Mouse (Mus musculus) T-cell, adult 2 months (primary cell): ENCODE results near the gene Uggt1.

Experiments
- DNase-seq: peaks from one replicate; pipeline ENCODE4 v3.0.0; 2022; ENCODE audit warnings: low spot score

Uggt1 gene

GRCm38 (mm10) chr1:36173461-36173860 lies 71.1 kb downstream of the Uggt1 start:
- DNase-seq, result no peak

DNA sequence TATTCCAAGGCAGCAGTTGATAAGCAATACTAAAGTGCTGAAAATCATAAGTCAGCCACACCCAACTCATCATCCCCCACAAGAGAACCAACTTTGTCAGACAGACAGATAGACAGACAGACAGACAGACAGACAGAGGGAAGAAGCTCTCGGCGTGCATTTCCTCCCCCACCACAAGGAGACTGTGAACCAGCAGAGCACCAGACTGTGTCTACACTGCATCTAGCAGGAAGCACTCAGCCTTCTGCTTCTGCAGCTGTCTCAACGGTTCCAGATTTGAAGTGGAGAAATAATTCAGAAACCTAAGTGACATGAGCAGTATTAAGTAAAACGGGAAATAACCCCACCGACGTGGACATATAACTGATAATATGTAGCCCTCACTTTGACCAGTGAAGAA lies 71.6 kb downstream of the Uggt1 start:
- DNase-seq, result no peak

- peak; percentile 40 for DNase-seq
Observed at GRCm38 (mm10) chr1:36162687-36163086, 81.8 kb downstream of the Uggt1 start.

DNA sequence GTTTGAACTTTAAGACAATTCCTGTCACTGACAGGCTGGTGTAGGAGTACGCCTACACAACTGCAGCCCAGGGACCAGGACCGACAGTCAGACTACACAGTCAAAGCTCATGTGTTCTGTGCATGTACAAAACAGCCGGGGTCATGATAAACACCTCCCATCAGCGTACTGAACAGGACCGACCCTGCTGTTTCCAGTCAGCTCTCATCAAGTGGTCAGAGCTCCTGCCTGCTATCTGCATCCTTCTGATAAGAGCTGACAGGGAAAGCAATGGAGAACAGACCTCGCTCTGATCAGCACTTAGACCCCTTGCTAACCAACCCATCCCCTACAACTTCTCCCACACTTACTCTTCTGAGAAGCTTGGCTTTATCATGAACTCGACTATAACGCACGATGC lies 83.3 kb downstream of the Uggt1 start:
- no peak for DNase-seq

GRCm38 (mm10) chr1:36160246-36160645 lies 84.3 kb downstream of the Uggt1 start:
- peak; percentile 71 for DNase-seq

DNA sequence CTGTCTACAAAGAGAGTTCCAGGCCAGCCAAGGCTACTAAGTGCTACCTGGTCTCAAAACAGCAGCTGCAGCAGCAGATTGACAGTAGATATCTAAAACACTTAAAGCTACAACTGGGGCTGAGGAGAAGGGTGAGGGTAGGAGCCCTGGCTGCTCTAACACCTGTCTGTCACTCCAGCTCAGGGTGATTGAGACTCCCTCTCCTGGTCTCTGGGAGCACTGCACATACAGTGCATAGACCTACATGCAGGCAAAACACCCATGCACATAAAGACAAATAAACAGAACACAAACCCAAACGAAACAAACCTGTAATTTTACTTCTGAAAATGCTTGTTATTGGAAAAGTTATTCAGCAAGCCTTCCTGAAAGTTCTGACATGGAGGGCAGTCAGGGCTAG lies 95.1 kb downstream of the Uggt1 start:
- DNase-seq, result peak; percentile 72

GRCm38 (mm10) chr1:36148809-36149208 lies 95.7 kb downstream of the Uggt1 start:
- DNase-seq, result peak; percentile 43

DNA sequence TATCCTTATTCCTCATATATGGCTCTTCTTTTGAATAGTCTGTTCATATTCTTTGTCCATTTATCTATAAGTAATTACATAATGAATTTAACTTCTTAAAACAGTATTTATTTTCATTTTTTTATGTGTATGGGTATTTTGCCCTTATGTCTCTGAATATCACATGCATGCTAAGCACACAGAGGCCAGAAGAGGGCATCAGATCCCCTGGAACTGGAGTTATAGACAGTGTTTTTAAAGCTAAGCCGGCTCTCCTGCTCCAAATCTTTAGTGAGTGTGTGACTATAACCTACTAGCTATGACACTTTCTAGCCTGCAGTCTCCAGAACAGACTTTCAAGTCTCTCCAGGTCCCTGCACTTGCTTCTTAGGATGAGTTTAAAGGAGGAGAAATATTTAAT lies 99.5 kb downstream of the Uggt1 start:
- DNase-seq, result peak; percentile 50

- DNase-seq, result no peak
Observed at GRCm38 (mm10) chr1:36140311-36140710, 104.2 kb downstream of the Uggt1 start.

- peak; percentile 72 for DNase-seq
Observed at GRCm38 (mm10) chr1:36134584-36134983, 109.9 kb downstream of the Uggt1 start.

DNA sequence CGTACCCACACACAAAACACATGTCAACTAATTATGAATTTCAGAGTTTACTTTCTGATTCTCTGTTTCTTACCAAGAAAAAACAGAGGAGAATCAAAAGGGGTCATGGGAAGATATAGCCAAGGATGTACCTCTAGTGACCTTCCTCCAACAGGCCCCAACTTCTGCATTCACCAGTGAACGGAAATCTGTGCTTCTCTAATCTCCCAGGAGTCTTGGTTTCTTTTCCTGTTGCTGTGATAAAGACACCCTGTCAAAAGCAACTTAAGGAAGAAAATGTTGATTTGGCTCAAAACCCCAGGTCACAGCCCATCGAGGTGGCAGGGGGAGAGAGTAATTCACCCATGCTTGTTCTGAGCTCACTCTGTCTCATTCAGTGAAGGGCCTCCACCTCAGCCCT lies 110.9 kb downstream of the Uggt1 start:
- DNase-seq, result no peak

DNA sequence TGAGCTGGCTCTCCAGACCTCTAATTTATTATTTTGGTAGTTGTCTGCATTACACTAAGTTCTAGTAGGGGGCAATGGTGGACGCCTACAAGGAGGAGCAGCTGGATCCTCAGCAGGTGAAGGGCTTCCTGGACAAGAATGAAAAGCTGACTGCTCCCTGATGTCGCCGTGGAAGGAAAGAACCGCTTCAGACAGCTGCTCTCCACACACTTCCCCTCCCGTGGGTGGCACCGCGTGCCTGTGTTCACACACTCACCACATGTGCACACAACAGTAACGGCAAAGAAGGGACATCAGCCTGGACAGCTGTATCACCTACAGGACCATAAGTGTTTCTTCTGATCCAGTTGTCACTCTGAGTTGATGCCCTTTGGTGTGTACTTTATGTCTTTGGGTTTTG lies 111.5 kb downstream of the Uggt1 start:
- DNase-seq, result peak; percentile 48

DNA sequence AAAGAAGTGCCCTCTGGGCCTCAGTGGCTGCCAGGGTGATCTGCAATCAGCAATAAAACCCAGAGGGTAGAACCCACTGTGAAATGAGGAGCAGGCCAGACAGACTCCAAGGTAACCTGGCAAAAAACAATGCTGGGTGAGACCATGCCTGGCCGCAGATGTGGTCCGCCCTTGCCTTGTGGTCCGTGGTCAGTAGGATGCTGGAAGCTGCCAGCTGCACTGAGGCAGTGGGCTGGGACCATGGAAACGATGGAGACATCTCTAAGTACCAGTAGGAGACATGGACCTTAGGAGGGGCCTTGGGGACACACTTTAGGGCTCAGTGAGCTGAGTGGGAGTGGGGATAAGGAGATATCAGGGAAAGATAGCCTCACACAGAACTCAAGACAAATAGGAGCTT lies 112.3 kb downstream of the Uggt1 start:
- no peak for DNase-seq

GRCm38 (mm10) chr1:36131766-36132165 lies 112.8 kb downstream of the Uggt1 start:
- DNase-seq, result no peak

DNA sequence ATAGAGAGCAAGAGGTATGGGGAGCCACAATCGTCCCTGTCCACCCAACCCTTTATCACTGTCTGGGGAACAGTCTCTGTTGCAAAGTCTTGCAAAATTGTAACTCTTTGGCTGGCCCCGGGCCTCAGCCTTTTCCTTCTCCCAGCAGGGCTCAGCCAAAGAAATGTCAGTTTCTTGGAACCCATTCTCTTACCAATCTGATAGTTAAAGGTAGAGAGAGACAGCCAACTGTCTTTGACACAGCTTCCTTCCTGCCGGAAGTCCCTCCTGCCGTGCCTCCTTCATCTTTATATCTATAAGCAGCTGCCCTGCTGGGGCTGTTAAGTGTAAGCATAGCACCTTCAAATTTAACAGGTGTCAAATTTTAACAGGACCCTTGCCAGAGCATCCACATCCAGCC lies 113.4 kb downstream of the Uggt1 start:
- DNase-seq, result peak; percentile 46

- no peak for DNase-seq
Observed at GRCm38 (mm10) chr1:36130307-36131035, 114.0 kb downstream of the Uggt1 start.

DNA sequence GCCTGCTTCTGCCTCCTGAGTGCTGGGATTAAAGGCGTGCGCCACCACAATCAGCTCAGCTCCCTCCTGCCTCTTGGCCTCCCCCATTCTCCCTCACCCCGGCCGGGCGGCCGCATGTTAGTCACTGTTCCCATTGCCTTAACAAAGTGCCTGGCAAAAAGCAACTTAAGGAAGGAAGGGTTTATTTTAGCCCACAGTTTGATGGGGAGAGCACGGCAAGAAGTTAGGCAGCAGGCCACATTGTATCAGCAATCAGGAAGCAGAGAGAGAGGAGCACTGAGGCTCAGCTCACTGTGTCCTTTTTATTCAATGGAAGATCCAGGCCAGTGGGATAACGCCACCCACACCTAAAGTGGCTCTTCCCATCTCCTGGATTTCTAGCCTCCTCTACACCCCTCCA lies 114.6 kb downstream of the Uggt1 start:
- DNase-seq, result no peak

DNA sequence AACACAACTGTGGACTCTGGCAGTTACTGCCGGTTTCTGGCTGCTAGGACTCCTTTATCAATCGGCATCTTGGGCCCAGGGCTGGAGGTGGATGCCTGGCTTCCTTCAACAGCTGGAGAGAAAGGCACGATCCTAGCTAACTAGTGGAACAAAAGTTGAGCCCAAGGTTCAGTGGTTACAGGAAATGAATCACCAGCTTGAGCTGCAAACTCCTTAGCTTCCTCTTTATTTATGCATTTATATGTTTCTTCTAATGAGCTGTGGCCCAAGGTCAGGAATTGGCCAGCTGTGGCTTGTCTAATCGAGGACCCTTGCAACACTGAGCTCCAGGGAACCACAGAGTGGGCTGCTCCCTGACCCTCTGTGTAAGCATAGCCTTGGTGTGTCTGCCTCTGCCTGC lies 115.4 kb downstream of the Uggt1 start:
- DNase-seq, result no peak

DNA sequence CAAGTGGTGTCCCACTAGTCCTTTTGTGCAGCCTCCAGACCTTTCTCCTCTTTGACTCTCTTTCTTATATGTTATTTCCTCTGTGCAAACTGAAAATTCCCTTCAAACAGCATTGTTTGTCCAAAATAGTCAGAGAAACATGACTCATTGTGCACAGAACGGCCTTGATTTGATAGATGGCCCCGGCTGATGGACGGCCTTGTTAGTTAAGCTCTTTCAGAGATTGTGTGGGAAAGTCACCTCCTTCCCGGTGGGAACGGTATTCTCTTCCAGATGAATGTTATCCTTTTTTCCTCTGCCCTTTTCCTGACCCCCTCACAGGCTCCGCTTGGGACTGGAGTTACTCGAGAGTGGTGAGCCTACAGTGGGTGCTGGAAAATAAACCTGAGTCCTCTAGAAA lies 119.4 kb downstream of the Uggt1 start:
- no peak for DNase-seq

GRCm38 (mm10) chr1:36121172-36121571 lies 123.3 kb downstream of the Uggt1 start:
- no peak for DNase-seq

GRCm38 (mm10) chr1:36119426-36119825 lies 125.1 kb downstream of the Uggt1 start:
- DNase-seq, result no peak

GRCm38 (mm10) chr1:36118958-36119357 lies 125.6 kb downstream of the Uggt1 start:
- no peak for DNase-seq

GRCm38 (mm10) chr1:36118061-36118685 lies 126.3 kb downstream of the Uggt1 start:
- DNase-seq, result no peak

GRCm38 (mm10) chr1:36116488-36116887 lies 128.0 kb downstream of the Uggt1 start:
- DNase-seq, result no peak
